Mouse (Mus musculus) stomach, embryonic 16.5 days (tissue): ENCODE measurements around the gene Lrfn4. TPM values are rescaled to one million over a fixed set of nuclear protein-coding genes. Genes with fewer than 3 reads are reported as not detected.

Experiments
- ATAC-seq: fragments of 200-750 bp; cut with Nextera tagmentation; 2 replicates; pipeline ENCODE4 v1.8.0; 2017; ENCODE audit warnings: moderate number of reproducible peaks, moderate TSS enrichment; ENCODE audit not compliant: insufficient read depth, low FRiP score
- H3K27ac ChIP-seq: fragments of 300-500 bp; sonication (generic); 2 replicates; pipeline ENCODE4 v1.5.1; 2014; ENCODE audit warnings: low read length
- H3K27me3 ChIP-seq: fragments of 300-500 bp; sonication (generic); 2 replicates; pipeline ENCODE4 v1.6.1; 2014; ENCODE audit warnings: low read length, control low read depth, mixed read lengths; ENCODE audit not compliant: control insufficient read depth, insufficient read depth
- H3K36me3 ChIP-seq: fragments of 300-500 bp; sonication (generic); 2 replicates; pipeline ENCODE4 v1.6.1; 2014; ENCODE audit warnings: low read length; ENCODE audit not compliant: control insufficient read depth, insufficient read depth
- H3K4me1 ChIP-seq: fragments of 300-500 bp; sonication (generic); 2 replicates; pipeline ENCODE4 v1.6.1; 2014; ENCODE audit warnings: low read length, control low read depth, mixed read lengths; ENCODE audit not compliant: control insufficient read depth, insufficient read depth
- H3K4me2 ChIP-seq: fragments of 300-500 bp; sonication (generic); 2 replicates; pipeline ENCODE4 v1.6.1; 2014; ENCODE audit warnings: low read depth, low read length, mixed read lengths
- H3K4me3 ChIP-seq: fragments of 300-500 bp; sonication (generic); replicated peaks from 2 replicates; pipeline ENCODE4 v1.5.1; 2014; ENCODE audit warnings: mild to moderate bottlenecking, low read length
- H3K9ac ChIP-seq: fragments of 300-500 bp; sonication (generic); 2 replicates; pipeline ENCODE4 v1.6.1; 2014; ENCODE audit warnings: low read length
- H3K9me3 ChIP-seq: fragments of 300-500 bp; sonication (generic); replicated peaks from 2 replicates; pipeline ENCODE4 v1.6.1; 2016; ENCODE audit warnings: low read length, control low read depth; ENCODE audit not compliant: control insufficient read depth
- WGBS: fragments of 180-500 bp; shearing (Covaris S2); extraction: QIAGEN DNeasy Blood & Tissue Kit; methylation state at CpG from one replicate; pipeline ENCODE4 v1.1.7; 2014; 5-methylcytosine and 5-hydroxymethylcytosine counted together
- polyA plus RNA-seq: library from polyadenylated mRNA; unstranded; fragments of >200 nt; fragmentation: Nextera tagmentation; extraction: Ambion mirVana; gene quantifications from 2 replicates; pipeline ENCODE4 v1.2.1, GENCODE M21; 2015

Gene Lrfn4
- polyA plus RNA-seq: 2.1 and 2.5 TPM in 2 replicates

DNA sequence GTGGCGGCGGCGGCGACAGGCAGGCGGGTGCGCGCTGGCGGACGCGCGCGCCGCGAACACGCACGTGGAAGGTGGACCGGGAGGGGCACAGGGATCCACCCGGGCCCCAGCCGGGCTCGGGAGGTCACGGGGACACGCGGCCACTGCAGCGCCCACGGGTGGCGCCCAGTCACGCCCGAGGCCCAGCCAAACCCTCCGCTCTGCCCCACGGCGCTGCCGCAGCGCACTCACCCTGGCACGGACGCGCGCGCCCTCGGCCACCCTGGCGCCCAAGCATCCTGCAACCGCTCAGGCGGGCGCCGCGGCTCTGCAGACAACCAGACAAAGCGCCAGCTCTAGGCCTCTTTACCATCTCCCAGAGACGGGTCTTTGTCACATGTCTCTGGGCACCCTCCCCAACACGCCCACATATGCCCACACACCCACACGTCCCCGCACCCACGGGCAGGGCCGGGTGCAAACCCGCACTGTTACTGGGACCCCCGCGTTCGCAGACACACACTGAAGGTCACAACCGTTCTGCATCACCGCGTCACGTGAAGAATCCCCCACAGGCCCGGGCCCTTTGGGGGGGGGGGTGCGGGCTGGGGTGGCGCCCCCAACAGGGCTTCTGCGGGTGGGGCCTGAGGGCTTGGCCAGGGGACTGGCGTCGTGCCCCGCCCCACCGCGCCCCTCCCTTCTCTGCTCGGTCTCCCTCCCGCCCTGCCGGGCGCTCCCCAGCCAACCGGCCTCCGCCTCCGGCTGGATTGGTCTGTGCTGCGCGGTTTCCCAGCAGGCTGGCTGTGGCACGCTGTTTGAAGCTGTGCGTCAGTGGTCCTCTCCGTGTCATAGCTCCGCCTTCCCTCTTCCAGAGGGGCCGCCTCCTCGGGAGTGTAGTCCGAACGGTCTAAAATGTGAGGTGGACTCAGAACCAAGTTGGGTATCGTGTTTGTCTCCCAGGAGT, at the start of gene Lrfn4:
Gene Lrfn4, minus strand, starts transcription at position 517 of the 943 bp plus-strand sequence.
- Histone ChIP-seq H3K4me1 (peaks cover 16% of the 10 kb centered on the region; the same call in 1 of the 2 replicates), H3K9me3 (no peaks in the 10 kb centered on the region), H3K27me3 (no peaks in the 10 kb centered on the region), H3K9ac (peak within 1 kb of the TSS; percentile 95), H3K36me3 (peaks cover 8% of the 10 kb centered on the region; the same call in 1 of the 2 replicates), H3K4me2 (peak within 1 kb of the TSS; percentile 82), H3K4me3 (peak within 1 kb of the TSS; percentile 84), H3K27ac (peak within 1 kb of the TSS; percentile 88)
- ATAC-seq: peak; percentile 94
- under 1% methylated on average over 74 of the region's 87 CpGs for WGBS

DNA sequence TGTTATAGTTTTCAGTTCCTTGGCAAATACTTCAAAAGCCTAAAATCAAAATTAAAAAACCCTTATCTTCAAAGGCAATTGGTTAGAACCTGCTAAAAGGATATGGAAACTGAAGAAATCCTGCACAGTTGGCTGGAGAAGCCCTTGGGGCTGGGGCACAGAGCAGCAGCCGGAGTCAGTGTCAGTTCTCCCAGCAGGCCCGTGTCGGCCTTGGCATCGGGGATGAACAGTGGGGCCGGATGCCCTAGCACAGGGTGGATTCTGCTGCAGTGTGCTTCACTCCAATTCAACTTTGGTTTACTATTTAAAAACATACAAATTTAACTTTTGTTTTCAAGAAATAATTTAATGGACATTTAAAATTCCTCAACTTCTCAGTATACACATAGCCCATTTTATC, 42.7 kb upstream of the Lrfn4 start:
- Histone ChIP-seq H3K27me3 (no peaks in the 10 kb centered on the region), H3K27ac (no peak overlapping the region), H3K9ac (no peak overlapping the region), H3K9me3 (no peaks in the 10 kb centered on the region), H3K36me3 (no peaks in the 10 kb centered on the region), H3K4me3 (no peak overlapping the region), H3K4me1 (no peaks in the 10 kb centered on the region), H3K4me2 (no peak overlapping the region)
- 91% methylated on average over 5 of the region's 5 CpGs for WGBS
- no peak for ATAC-seq

DNA sequence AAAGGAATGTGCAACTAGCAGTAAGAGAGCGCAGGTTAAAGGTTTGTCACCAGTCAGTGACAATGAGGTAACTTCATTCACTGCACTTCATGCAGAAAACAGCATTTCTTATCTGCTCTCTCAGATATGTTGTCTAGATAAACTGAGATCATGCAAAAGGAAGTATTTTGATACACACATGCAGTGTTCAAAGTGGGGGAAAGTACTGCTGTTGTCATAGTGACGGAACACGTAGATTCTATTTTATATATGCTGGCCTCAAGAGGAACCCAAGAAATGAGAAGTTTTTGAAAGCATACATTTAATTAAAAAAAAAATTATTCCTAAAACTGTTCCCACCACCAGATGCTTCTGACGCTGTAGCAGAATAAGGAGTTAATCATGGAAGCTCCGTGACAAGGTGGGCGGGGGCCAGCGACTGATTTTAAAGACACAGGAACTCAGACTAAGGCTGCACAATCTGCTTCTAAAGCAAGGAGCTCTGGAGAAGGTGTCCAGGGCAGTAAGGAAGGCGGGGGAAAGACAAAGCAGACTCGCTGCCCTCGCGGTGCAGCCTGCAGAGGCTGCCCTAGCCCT, 31.5 kb upstream of the Lrfn4 start:
- Histone ChIP-seq H3K4me1 (no peaks in the 10 kb centered on the region), H3K9ac (no peak overlapping the region), H3K27me3 (no peaks in the 10 kb centered on the region), H3K4me3 (no peak overlapping the region), H3K27ac (no peak overlapping the region), H3K9me3 (no peaks in the 10 kb centered on the region), H3K4me2 (no peak overlapping the region), H3K36me3 (no peaks in the 10 kb centered on the region)
- WGBS: 65% methylated on average over 11 of the region's 11 CpGs
- ATAC-seq: no peak

DNA sequence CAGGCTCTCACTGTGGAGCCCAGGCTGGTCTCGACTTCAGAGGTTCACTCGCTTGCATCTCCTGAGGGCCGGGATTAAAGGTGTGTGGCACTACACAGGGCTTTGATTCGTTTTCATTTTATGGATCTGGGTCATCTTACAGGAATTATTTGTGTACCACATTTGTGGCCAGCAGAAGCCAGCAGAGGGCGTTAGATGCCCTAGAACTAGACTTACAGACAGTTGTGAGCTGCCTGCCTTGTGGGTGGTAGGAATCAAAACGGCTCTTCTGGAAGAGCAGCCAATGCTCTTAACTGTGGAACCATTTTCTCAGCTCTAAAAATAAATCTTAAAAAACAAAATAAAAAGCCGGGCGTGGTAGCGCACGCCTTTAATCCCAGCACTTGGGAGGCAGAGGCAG, 28.8 kb upstream of the Lrfn4 start:
- Histone ChIP-seq H3K4me2 (no peak overlapping the region), H3K9me3 (no peaks in the 10 kb centered on the region), H3K4me1 (no peaks in the 10 kb centered on the region), H3K4me3 (no peak overlapping the region), H3K36me3 (no peaks in the 10 kb centered on the region), H3K9ac (no peak overlapping the region), H3K27me3 (no peaks in the 10 kb centered on the region), H3K27ac (no peak overlapping the region)
- 46% methylated on average over 10 of the region's 10 CpGs for WGBS
- no peak for ATAC-seq

DNA sequence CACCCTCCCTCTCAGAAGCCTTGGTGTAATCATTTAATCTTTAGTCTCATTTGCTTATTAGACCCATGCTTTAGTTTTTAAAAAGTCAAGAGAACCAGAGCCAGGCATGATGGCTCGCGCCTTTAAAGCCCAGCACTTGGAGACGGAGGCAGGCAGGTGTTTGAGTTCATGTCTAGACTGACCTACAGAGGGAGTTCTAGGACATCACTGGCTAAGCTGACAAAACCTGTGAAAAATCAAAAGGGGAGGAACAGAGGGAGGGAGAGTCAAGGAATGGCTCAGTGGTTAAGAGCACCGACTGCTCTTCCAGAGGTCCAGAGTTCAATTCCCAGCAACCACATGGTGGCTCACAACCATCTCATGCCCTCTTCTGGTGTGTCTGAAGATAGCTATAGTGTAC, 20.5 kb upstream of the Lrfn4 start:
- 62% methylated on average over 4 of the region's 4 CpGs for WGBS

DNA sequence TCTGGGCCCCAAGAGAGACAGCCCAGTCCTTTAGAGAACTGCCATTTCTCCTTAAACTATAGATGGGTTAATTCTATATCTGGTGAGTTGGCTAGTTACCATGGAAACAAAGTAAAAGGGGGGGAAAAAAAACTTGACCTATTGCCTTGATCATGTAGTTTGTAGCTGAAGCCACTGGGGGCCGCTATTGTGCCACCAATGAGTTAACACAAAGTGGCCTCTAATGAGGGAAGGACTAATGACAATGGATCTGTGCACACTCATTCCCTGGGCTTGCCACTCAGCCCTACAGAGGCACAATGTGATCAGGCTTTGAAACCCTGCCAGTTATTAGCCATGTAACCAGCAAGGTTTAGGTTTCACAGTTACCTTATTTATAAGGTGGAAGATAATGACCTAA, 13.4 kb upstream of the Lrfn4 start:
- ATAC-seq: no peak
- 0% methylated on average over 1 of the region's 1 CpGs for WGBS

More for the DNA sequence above, 20.5 kb upstream of the Lrfn4 start:
- no peak overlapping the region for H3K4me3 ChIP-seq
- no peaks in the 10 kb centered on the region for H3K4me1 ChIP-seq
- no peaks in the 10 kb centered on the region for H3K9me3 ChIP-seq
- no peaks in the 10 kb centered on the region for H3K27me3 ChIP-seq
- H3K27ac ChIP-seq: no peak overlapping the region
- H3K9ac ChIP-seq: no peak overlapping the region
- ATAC-seq: no peak
- no peaks in the 10 kb centered on the region for H3K36me3 ChIP-seq
- no peak overlapping the region for H3K4me2 ChIP-seq

DNA sequence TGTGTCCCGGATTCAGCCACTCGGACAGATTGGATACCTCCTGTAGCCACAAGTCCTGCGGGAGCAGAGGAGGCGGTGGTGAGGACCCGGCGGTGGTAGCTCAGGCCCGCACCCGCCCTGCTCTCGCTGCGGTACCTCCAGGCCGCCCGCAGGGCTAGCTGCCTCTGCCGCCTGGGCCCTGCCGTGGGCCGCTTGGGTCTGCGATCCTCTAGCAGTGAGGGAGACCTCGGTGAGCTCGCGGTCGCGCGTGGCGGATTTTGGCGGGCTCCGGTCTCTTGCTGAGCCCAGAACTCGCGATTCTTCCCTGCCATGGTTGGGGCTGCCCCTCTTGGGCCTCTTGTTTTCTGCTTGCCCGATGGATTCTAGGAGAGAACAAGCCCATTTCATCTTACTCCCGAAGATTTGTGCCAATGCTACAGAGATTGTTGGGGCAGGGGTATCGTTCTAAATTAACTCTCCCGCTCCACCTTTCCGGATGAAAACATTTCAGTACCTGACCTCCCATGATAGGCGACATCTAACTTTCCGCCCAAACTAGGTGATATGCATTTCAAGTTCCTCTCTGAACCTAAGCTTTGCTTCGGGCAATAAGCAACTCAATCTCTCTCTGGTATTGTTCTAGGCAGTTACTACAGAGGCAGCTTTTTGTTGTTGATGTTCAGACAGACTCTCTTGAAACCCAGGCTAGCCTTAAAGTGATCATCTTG, 10.5 kb upstream of the Lrfn4 start:
- Histone ChIP-seq H3K27ac (peak overlapping the region; percentile 87), H3K4me1 (peaks cover 15% of the 10 kb centered on the region), H3K9me3 (no peaks in the 10 kb centered on the region), H3K27me3 (no peaks in the 10 kb centered on the region), H3K9ac (peak overlapping the region; percentile 96), H3K4me3 (peak overlapping the region; percentile 89), H3K36me3 (no peaks in the 10 kb centered on the region), H3K4me2 (peak overlapping the region; percentile 63)
- WGBS: under 1% methylated on average over 35 of the region's 35 CpGs
- peak; percentile 71; the same call in 1 of the 2 replicates for ATAC-seq

More for the DNA sequence above, 13.4 kb upstream of the Lrfn4 start:
- H3K4me2 ChIP-seq: no peak overlapping the region
- peaks cover 15% of the 10 kb centered on the region for H3K4me1 ChIP-seq
- H3K4me3 ChIP-seq: no peak overlapping the region
- no peaks in the 10 kb centered on the region for H3K27me3 ChIP-seq
- H3K36me3 ChIP-seq: no peaks in the 10 kb centered on the region
- no peaks in the 10 kb centered on the region for H3K9me3 ChIP-seq
- H3K27ac ChIP-seq: no peak overlapping the region
- H3K9ac ChIP-seq: no peak overlapping the region

DNA sequence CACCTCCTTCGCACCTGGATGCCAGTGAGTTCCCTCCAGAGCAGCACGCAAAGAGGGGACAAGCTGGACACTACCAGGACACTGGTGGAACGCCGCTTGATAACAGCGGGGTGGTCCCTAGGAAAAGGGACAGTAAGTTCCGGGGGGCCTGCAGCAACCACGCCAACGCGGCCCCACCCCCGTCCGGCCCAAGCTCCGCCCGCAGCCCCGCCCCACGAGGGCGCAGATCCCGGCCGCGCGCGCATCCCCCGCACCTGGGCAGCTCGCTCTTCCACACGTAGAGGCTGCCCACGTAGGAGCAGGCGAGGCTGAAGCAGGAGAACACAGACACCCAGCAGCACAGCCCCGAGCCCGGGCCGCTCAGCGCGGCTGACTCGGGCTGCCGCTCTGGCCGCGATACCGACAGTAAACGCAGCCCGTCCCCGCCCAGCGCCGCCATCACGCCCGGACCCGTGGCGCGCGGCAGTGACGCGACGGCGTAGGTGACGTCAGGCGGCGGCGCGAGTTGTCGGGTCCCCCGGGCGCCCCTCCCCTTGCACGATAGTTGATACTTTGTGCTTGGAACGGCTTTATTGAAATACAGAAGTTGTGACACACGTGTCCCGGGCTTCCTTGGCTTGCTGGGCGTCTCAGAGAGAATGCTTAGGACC, 9.8 kb upstream of the Lrfn4 start, which contains the start of gene Rce1:
Gene Rce1, minus strand, starts transcription at position 463 of the 650 bp plus-strand sequence.
- H3K27me3 ChIP-seq: no peaks in the 10 kb centered on the region
- under 1% methylated on average over 63 of the region's 64 CpGs for WGBS
- peak within 1 kb of the TSS; percentile 96 for H3K9ac ChIP-seq
- H3K27ac ChIP-seq: peak within 1 kb of the TSS; percentile 87
- H3K4me1 ChIP-seq: peaks cover 15% of the 10 kb centered on the region
- peak within 1 kb of the TSS; percentile 89 for H3K4me3 ChIP-seq
- H3K4me2 ChIP-seq: peak within 1 kb of the TSS; percentile 78
- H3K9me3 ChIP-seq: no peaks in the 10 kb centered on the region
- H3K36me3 ChIP-seq: no peaks in the 10 kb centered on the region
- peak; percentile 91 for ATAC-seq
